Mouse (Mus musculus) kidney, adult 2 months (tissue): ENCODE results near the gene Gm28230. TPM values are rescaled to one million over a fixed set of nuclear protein-coding genes. Genes with fewer than 3 reads are reported as not detected.

ENCODE experiments used
- DNase-seq: peaks from one replicate; pipeline ENCODE4 v3.0.0; 2021
- H3K27ac ChIP-seq: fragments of 200-500 bp; 2 replicates; pipeline ENCODE4 v1.5.1; 2012; ENCODE audit warnings: low read depth, low read length, control low read depth, inconsistent platforms; ENCODE audit not compliant: insufficient read depth
- H3K27me3 ChIP-seq: fragments of 200-500 bp; replicated peaks from 2 replicates; pipeline ENCODE4 v1.6.1; 2012; ENCODE audit warnings: mild to moderate bottlenecking, moderate library complexity, low read length, inconsistent platforms; ENCODE audit not compliant: control insufficient read depth, insufficient read depth
- H3K36me3 ChIP-seq: fragments of 200-500 bp; 2 replicates; pipeline ENCODE4 v1.6.1; 2012; ENCODE audit warnings: mild to moderate bottlenecking, moderate library complexity, low read length, inconsistent platforms; ENCODE audit not compliant: control insufficient read depth, insufficient read depth
- H3K4me1 ChIP-seq: fragments of 200-500 bp; 2 replicates; pipeline ENCODE4 v1.6.1; 2011; ENCODE audit warnings: low read length; ENCODE audit not compliant: control insufficient read depth, insufficient read depth
- H3K4me3 ChIP-seq: fragments of 200-500 bp; 2 replicates; pipeline ENCODE4 v1.5.1; 2011; ENCODE audit warnings: mild to moderate bottlenecking, low read depth, low read length, control low read depth; ENCODE audit not compliant: insufficient read depth
- CTCF ChIP-seq: fragments of 200-500 bp; conservative IDR thresholded peaks from 2 replicates; pipeline ENCODE4 v1.5.1; 2011; ENCODE audit warnings: low read depth, mild to moderate bottlenecking, control low read depth, low read length, moderate library complexity, mixed read lengths; ENCODE audit not compliant: insufficient read depth, insufficient read length
- POLR2A ChIP-seq: fragments of 200-500 bp; IDR thresholded peaks from one replicate; pipeline ENCODE4 v1.6.1; 2011; ENCODE audit warnings: low read depth, low read length, control low read depth
- WGBS: fragments of 180-500 bp; shearing (Covaris S2); methylation state at CpG from one replicate; pipeline ENCODE4 v1.1.7; 2018; 5-methylcytosine and 5-hydroxymethylcytosine counted together
- polyA plus RNA-seq: library from polyadenylated mRNA; depleted of rRNA; stranded (reverse); fragments of >200 nt; gene quantifications from 2 replicates; pipeline ENCODE4 v1.2.3, GENCODE M21; 2012

Gm28230 gene
- polyA plus RNA-seq, 1 experiment: 5.5 TPM

DNA sequence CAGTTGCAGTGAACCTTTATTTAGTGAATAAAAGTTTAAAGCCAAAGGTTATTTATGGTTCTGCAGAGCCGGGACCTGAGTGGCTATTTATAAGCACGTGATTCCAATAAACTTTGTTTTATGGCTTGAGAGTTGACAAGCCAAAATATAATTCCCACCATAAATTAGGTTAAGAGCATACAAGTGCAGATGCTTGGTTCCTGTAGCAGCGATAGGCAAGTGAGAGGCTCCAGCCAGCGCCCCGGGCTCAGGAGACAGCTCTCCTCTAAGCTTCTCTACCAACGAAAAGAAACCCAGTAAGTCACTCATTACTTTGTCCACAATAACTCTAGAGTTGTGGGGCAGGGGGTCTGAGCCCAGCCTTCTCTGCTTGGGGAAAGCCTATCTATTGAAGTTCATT is 4.6 kb upstream of the Gm28230 start:
- Histone ChIP-seq H3K4me3 (no peak overlapping the region), H3K4me1 (peaks cover 27% of the 10 kb centered on the region; the same call in 1 of the 2 replicates), H3K36me3 (no peaks in the 10 kb centered on the region), H3K27ac (no peak overlapping the region), H3K27me3 (no peaks in the 10 kb centered on the region)
- peak; percentile 49 for DNase-seq
- no peak for TF ChIP-seq POLR2A
- no peak for TF ChIP-seq CTCF
- WGBS: 30% methylated on average over 6 of the region's 6 CpGs

DNA sequence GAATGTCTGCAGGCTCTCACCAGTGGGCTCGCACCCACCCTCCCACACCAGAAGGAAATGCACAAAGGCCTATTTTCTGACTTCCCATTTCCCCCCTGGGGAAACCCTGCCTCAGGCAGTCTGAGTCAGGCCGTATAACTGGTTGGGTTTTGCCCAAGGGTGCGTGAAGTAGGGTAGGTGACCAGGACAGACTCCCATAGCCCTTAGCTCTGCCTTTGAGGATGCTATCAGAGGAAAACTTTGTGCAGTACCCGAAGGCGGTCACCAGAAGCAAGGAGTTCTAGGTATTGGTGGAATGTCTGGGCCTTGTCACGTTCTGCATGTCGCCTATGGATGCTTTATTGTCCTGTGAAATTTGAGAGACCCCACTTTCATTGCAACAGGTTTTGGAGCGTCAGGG is 3.6 kb upstream of the Gm28230 start:
- Histone ChIP-seq H3K27ac (no peak overlapping the region), H3K4me1 (peaks cover 27% of the 10 kb centered on the region; the same call in 1 of the 2 replicates)

DNA sequence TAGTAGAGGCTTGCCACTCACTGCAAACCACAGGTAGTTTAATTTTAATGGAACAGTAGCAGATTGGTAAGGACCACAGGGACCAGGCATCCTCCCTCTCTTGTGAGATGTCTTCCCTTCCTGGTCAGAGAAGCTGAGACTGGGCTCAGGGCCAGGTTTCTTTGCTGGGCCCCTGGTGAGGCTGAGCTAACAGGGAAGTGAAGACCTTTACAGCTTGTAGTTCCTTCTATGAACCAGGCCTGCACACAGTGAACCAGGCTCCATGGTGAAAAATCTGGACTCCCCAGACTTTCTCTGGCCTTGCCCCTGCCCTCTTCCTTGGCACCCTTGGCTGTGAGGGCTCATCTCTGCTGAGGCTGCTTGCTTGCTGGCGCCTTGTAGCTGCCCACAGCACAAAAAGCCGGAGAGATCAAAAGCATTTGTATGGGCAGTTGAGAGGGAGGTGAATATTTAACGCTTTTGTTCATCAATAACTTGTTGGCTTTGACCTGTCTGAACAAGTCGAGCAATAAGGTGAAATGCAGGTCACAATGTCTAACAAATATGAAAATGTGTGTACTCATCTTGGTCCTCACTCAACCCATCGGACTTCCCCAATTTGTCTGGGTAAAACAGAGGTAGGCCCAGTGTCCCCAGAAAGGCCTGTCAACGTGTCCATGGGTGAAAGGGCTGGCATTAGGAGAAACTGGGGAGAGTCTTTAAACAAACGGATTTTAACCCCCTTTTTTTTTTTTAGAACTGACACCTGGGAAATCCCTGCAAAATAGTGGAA is 2.1 kb upstream of the Gm28230 start:
- no peak overlapping the region for H3K4me3 ChIP-seq
- 49% methylated on average over 7 of the region's 7 CpGs for WGBS
- peak; percentile 81 for DNase-seq
- no peak overlapping the region for H3K27ac ChIP-seq
- H3K36me3 ChIP-seq: no peaks in the 10 kb centered on the region
- no peaks in the 10 kb centered on the region for H3K27me3 ChIP-seq
- TF ChIP-seq POLR2A (no peak), CTCF (no peak)
- peaks cover 26% of the 10 kb centered on the region; the same call in 1 of the 2 replicates for H3K4me1 ChIP-seq

More for the DNA sequence above, 3.6 kb upstream of the Gm28230 start:
- DNase-seq: no peak
- Histone ChIP-seq H3K36me3 (no peaks in the 10 kb centered on the region), H3K4me3 (no peak overlapping the region), H3K27me3 (no peaks in the 10 kb centered on the region)
- TF ChIP-seq CTCF: no peak
- TF ChIP-seq POLR2A: no peak
- 75% methylated on average over 8 of the region's 8 CpGs for WGBS

DNA sequence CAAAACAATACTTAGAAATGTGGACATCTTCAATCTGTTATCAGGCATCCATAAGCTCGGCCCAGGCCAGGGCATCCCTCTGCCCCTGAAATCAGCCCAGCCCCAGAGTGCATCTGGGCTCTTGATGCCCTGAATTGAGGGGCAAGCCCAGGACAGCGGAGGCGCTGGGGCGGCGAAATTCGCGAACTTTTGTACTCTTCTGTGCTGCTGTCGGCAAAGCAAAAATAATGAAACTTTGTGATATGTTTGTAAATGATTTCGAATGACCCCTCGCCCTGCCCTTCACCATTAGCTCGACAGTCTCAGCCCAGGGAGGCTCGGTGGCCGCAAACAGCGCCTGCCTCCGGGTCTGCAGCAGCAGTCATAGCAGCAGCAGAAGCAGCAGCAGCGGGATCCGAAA is 1.4 kb upstream of the Gm28230 start:
- no peak for DNase-seq
- 60% methylated on average over 17 of the region's 17 CpGs for WGBS
- Histone ChIP-seq H3K27me3 (no peaks in the 10 kb centered on the region), H3K27ac (no peak overlapping the region), H3K4me1 (peaks cover 24% of the 10 kb centered on the region; the same call in 1 of the 2 replicates), H3K4me3 (no peak overlapping the region), H3K36me3 (no peaks in the 10 kb centered on the region)
- TF ChIP-seq CTCF: no peak
- TF ChIP-seq POLR2A: no peak

DNA sequence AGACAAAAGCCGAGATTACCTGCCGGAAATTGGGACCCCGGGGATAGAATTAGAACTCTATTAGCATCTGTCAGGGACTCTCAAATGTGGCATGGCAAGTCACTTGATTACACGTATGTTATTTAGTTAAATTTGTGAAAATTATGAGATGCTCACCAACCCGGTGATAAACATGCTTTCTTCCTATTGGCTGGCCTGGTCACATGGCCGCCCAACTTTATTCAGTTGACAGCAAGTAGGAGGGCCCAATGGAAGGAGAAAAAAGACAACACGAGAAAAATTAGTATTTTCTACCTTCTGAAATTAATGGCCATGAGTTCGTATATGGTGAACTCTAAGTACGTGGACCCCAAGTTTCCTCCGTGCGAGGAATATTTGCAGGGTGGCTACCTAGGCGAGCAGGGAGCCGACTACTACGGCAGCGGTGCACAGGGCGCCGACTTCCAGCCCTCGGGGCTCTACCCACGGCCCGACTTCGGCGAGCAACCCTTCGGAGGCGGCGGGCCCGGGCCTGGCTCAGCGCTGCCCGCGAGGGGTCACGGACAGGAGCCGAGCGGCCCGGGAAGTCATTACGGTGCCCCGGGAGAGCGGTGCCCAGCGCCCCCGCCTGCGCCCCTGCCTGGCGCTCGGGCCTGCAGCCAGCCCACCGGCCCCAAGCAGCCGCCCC is 578 bp downstream of the Gm28230 start:
- H3K27me3 ChIP-seq: no peaks in the 10 kb centered on the region
- WGBS: 46% methylated on average over 43 of the region's 43 CpGs
- no peak for TF ChIP-seq CTCF
- TF ChIP-seq POLR2A: no peak
- peak overlapping the region; percentile 40 for H3K4me3 ChIP-seq
- peaks cover 14% of the 10 kb centered on the region; the same call in 1 of the 2 replicates for H3K4me1 ChIP-seq
- no peak overlapping the region for H3K27ac ChIP-seq
- H3K36me3 ChIP-seq: no peaks in the 10 kb centered on the region
- no peak for DNase-seq

DNA sequence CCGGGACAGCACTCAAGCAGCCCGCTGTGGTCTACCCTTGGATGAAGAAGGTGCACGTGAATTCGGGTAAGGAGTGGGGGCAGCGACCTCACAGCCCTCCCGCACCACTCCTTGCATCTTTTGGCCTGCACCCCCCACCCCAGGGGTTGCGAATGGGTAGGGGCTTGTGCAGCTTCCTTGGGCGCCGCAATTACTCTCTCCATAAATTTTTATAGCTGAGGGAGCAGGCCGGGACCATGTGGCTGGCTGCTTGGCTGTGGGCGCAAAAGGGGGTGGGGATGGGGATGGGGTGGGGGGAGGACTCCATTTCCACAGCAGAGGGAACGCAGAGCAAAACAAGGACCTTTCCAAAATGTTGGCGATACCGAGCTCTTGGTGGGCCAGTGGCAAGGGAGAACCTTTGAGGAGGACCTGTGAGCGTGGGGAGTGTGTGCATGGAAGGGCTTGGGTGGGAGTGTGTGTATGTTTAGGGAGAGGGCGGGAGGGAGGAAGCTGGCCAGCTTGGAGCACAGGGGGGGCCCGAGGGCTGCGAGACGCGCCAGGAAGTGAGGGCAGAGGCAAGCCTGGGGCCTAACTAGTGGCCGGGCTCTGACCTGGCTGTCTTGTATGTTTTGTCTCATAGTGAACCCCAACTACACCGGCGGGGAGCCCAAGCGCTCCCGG is 1.2 kb downstream of the Gm28230 start:
- TF ChIP-seq POLR2A: no peak
- no peak for TF ChIP-seq CTCF
- WGBS: 39% methylated on average over 24 of the region's 25 CpGs
- H3K27me3 ChIP-seq: no peaks in the 10 kb centered on the region
- H3K4me3 ChIP-seq: peak overlapping the region; percentile 40
- no peak overlapping the region for H3K27ac ChIP-seq
- DNase-seq: no peak
- H3K36me3 ChIP-seq: no peaks in the 10 kb centered on the region
- H3K4me1 ChIP-seq: peaks cover 13% of the 10 kb centered on the region; the same call in 1 of the 2 replicates
